8 mouse cellular contexts compared by ENCODE assay signal in genomic region chr7:118297613-118298012, GRCm38 (mm10). TPM values are rescaled to one million over a fixed set of nuclear protein-coding genes. Genes with fewer than 3 reads are reported as not detected.
DNase-seq lines count a peak whose midpoint lies in the region; ATAC-seq and TF ChIP-seq lines count a peak whose summit lies in the region.

No protein-coding gene starts in this region.

- peak; percentile 87 for TF ChIP-seq CTCF in kidney, postnatal 0 days (IDR thresholded peaks at IDR 0.05; ENCODE audit: low read depth)

- 2% methylated on average over 13 of the region's 13 CpGs for WGBS in embryonic facial prominence, embryonic 14.5 days
- WGBS in heart, embryonic 13.5 days = 3% methylated on average over 13 of the region's 13 CpGs
- 1% methylated on average over 13 of the region's 13 CpGs for WGBS in kidney, postnatal 0 days
- WGBS in liver, embryonic 12.5 days (ENCODE audit: insufficient replicate concordance) = 7% methylated on average over 13 of the region's 13 CpGs
- WGBS in neural tube, embryonic 11.5 days = 3% methylated on average over 13 of the region's 13 CpGs
- WGBS in stomach, embryonic 16.5 days = 4% methylated on average over 13 of the region's 13 CpGs

- no peak overlapping the region for H3K27ac ChIP-seq in embryonic facial prominence, embryonic 14.5 days (replicated peaks; ENCODE audit: low read depth, low read length)
- H3K27ac ChIP-seq in heart, embryonic 13.5 days (replicated peaks) = no peak overlapping the region
- no peak overlapping the region for H3K27ac ChIP-seq in kidney, postnatal 0 days
- H3K27ac ChIP-seq in liver, embryonic 12.5 days = no peak overlapping the region
- H3K27ac ChIP-seq in neural tube, embryonic 11.5 days (ENCODE audit: low read depth, low read length) = no peak overlapping the region
- no peak overlapping the region for H3K27ac ChIP-seq in stomach, embryonic 16.5 days (ENCODE audit: low read length)

- H3K4me3 ChIP-seq in embryonic facial prominence, embryonic 14.5 days (ENCODE audit: low read depth, low read length) = 0 out of 2 replicates have a peak overlapping the region, but pooled peaks have one; percentile 8
- no peak overlapping the region for H3K4me3 ChIP-seq in heart, embryonic 13.5 days
- H3K4me3 ChIP-seq in kidney, postnatal 0 days (replicated peaks; ENCODE audit: low read depth, low read length) = no peak overlapping the region
- H3K4me3 ChIP-seq in liver, embryonic 12.5 days = no peak overlapping the region
- H3K4me3 ChIP-seq in neural tube, embryonic 11.5 days (ENCODE audit: low read depth, low read length) = no peak overlapping the region
- peak overlapping the region; percentile 10; the same call in 1 of the 2 replicates for H3K4me3 ChIP-seq in stomach, embryonic 16.5 days (replicated peaks; ENCODE audit: low read length)

- no peak overlapping the region for H3K9ac ChIP-seq in embryonic facial prominence, embryonic 14.5 days (ENCODE audit: low read depth, low read length)
- no peak overlapping the region for H3K9ac ChIP-seq in heart, embryonic 13.5 days
- H3K9ac ChIP-seq in kidney, postnatal 0 days (ENCODE audit: low read depth, low read length) = no peak overlapping the region
- H3K9ac ChIP-seq in liver, embryonic 12.5 days = no peak overlapping the region
- H3K9ac ChIP-seq in neural tube, embryonic 11.5 days (ENCODE audit: low read length) = no peak overlapping the region
- no peak overlapping the region for H3K9ac ChIP-seq in stomach, embryonic 16.5 days (ENCODE audit: low read length)

- ATAC-seq in embryonic facial prominence, embryonic 14.5 days (ENCODE audit: low read depth) = peak; percentile 80
- no peak for ATAC-seq in heart, embryonic 13.5 days (ENCODE audit: extremely low read depth, insufficient number of reproducible peaks, low FRiP score, low TSS enrichment)
- ATAC-seq in kidney, postnatal 0 days (replicated peaks; ENCODE audit: low FRiP score, low read depth) = 0 out of 2 replicates have a peak, but pooled peaks have one; percentile 62
- 0 out of 2 replicates have a peak, but pooled peaks have one; percentile 59 for ATAC-seq in liver, embryonic 12.5 days
- ATAC-seq in neural tube, embryonic 11.5 days (ENCODE audit: insufficient read depth, low FRiP score, low TSS enrichment) = peak; percentile 77; the same call in 1 of the 2 replicates
- ATAC-seq in stomach, embryonic 16.5 days (ENCODE audit: insufficient read depth, low FRiP score) = no peak

- H3K27me3 ChIP-seq in embryonic facial prominence, embryonic 14.5 days (replicated peaks; ENCODE audit: control insufficient read depth, insufficient read depth, low read length) = no peaks in the 10 kb centered on the region
- 0 out of 2 replicates have a peak, but pooled peaks cover 3% of the 10 kb centered on the region for H3K27me3 ChIP-seq in heart, embryonic 13.5 days (replicated peaks)
- no peaks in the 10 kb centered on the region for H3K27me3 ChIP-seq in kidney, postnatal 0 days (ENCODE audit: insufficient read depth, low read length)
- no peaks in the 10 kb centered on the region for H3K27me3 ChIP-seq in liver, embryonic 12.5 days (replicated peaks)
- no peaks in the 10 kb centered on the region for H3K27me3 ChIP-seq in neural tube, embryonic 11.5 days (ENCODE audit: control insufficient read depth, insufficient read depth, low read length)
- no peaks in the 10 kb centered on the region for H3K27me3 ChIP-seq in stomach, embryonic 16.5 days (ENCODE audit: control insufficient read depth, insufficient read depth, low read length)

- peaks cover 10% of the 10 kb centered on the region; the same call in 1 of the 2 replicates for H3K9me3 ChIP-seq in embryonic facial prominence, embryonic 14.5 days (ENCODE audit: control insufficient read depth, low read length)
- H3K9me3 ChIP-seq in heart, embryonic 13.5 days = peaks cover 10% of the 10 kb centered on the region; the same call in 1 of the 2 replicates
- H3K9me3 ChIP-seq in kidney, postnatal 0 days (replicated peaks; ENCODE audit: low read length) = no peaks in the 10 kb centered on the region
- H3K9me3 ChIP-seq in liver, embryonic 12.5 days (replicated peaks) = 0 out of 2 replicates have a peak, but pooled peaks cover 4% of the 10 kb centered on the region
- H3K9me3 ChIP-seq in neural tube, embryonic 11.5 days (ENCODE audit: control insufficient read depth, low read length) = no peaks in the 10 kb centered on the region
- no peaks in the 10 kb centered on the region; the same call in 1 of the 2 replicates for H3K9me3 ChIP-seq in stomach, embryonic 16.5 days (replicated peaks; ENCODE audit: control insufficient read depth, low read length)

- peak; percentile 84 for DNase-seq in 3T3-L1 (ENCODE audit: low read depth, low spot score)
- DNase-seq in adrenal gland, postnatal 14 days = peak; percentile 89
- DNase-seq in embryonic facial prominence, embryonic 14.5 days (ENCODE audit: low spot score) = peak; percentile 92
- peak; percentile 90 for DNase-seq in kidney, postnatal 0 days (ENCODE audit: low spot score)
- peak; percentile 89 for DNase-seq in neural tube, embryonic 11.5 days (ENCODE audit: low spot score)

- no peaks in the 10 kb centered on the region for H3K4me1 ChIP-seq in embryonic facial prominence, embryonic 14.5 days (ENCODE audit: control insufficient read depth, insufficient read depth, low read length)
- H3K4me1 ChIP-seq in heart, embryonic 13.5 days = no peaks in the 10 kb centered on the region
- H3K4me1 ChIP-seq in kidney, postnatal 0 days (replicated peaks; ENCODE audit: insufficient read depth, low read length) = no peaks in the 10 kb centered on the region
- H3K4me1 ChIP-seq in liver, embryonic 12.5 days = no peaks in the 10 kb centered on the region
- H3K4me1 ChIP-seq in neural tube, embryonic 11.5 days (ENCODE audit: control insufficient read depth, insufficient read depth, low read length) = no peaks in the 10 kb centered on the region
- H3K4me1 ChIP-seq in stomach, embryonic 16.5 days (ENCODE audit: control insufficient read depth, insufficient read depth, low read length) = no peaks in the 10 kb centered on the region

- no peaks in the 10 kb centered on the region for H3K36me3 ChIP-seq in embryonic facial prominence, embryonic 14.5 days (ENCODE audit: control insufficient read depth, insufficient read depth, low read length)
- no peaks in the 10 kb centered on the region for H3K36me3 ChIP-seq in heart, embryonic 13.5 days
- no peaks in the 10 kb centered on the region for H3K36me3 ChIP-seq in kidney, postnatal 0 days (ENCODE audit: insufficient read depth, low read length)
- no peaks in the 10 kb centered on the region for H3K36me3 ChIP-seq in liver, embryonic 12.5 days
- H3K36me3 ChIP-seq in neural tube, embryonic 11.5 days (ENCODE audit: control insufficient read depth, insufficient read depth, low read length) = no peaks in the 10 kb centered on the region
- no peaks in the 10 kb centered on the region for H3K36me3 ChIP-seq in stomach, embryonic 16.5 days (ENCODE audit: control insufficient read depth, insufficient read depth, low read length)

- peak overlapping the region; percentile 43 for H3K4me2 ChIP-seq in embryonic facial prominence, embryonic 14.5 days (ENCODE audit: low read depth, low read length)
- peak overlapping the region; percentile 51 for H3K4me2 ChIP-seq in heart, embryonic 13.5 days
- H3K4me2 ChIP-seq in kidney, postnatal 0 days (ENCODE audit: low read length) = peak overlapping the region; percentile 11; the same call in 1 of the 2 replicates
- 0 out of 2 replicates have a peak overlapping the region, but pooled peaks have one; percentile 17 for H3K4me2 ChIP-seq in liver, embryonic 12.5 days
- H3K4me2 ChIP-seq in neural tube, embryonic 11.5 days (ENCODE audit: low read depth) = peak overlapping the region; percentile 1; the same call in 1 of the 2 replicates
- peak overlapping the region; percentile 41; the same call in 1 of the 2 replicates for H3K4me2 ChIP-seq in stomach, embryonic 16.5 days (ENCODE audit: low read depth, low read length)

RNA-seq across cellular contexts. Expression of gene Smg1, which starts 54.1 kb away (rescaled TPM):
- 43.5 and 52.2 TPM in 2 replicates for total RNA-seq in adrenal gland, postnatal 14 days (2021)
- 20.0 and 20.7 TPM in 2 replicates for polyA plus RNA-seq in embryonic facial prominence, embryonic 14.5 days (2014; fragmentation: Nextera tagmentation; extraction: Ambion mirVana)
- polyA plus RNA-seq in heart, embryonic 13.5 days (2015; fragmentation: Nextera tagmentation; extraction: Ambion mirVana) = 9.3 and 10.1 TPM in 2 replicates
- 10.7 and 11.3 TPM in 2 replicates for polyA plus RNA-seq in kidney, postnatal 0 days (2015; fragmentation: Nextera tagmentation; extraction: Ambion mirVana)
- 10.3 and 10.8 TPM in 2 replicates for polyA plus RNA-seq in liver, embryonic 12.5 days (2016; fragmentation: Nextera tagmentation; extraction: Ambion mirVana)
- polyA plus RNA-seq in neural tube, embryonic 11.5 days (2014; fragmentation: Nextera tagmentation; extraction: Ambion mirVana) = 17.7 and 18.8 TPM in 2 replicates
- polyA plus RNA-seq in stomach, embryonic 16.5 days (2015; fragmentation: Nextera tagmentation; extraction: Ambion mirVana) = 10.6 and 14.2 TPM in 2 replicates

Comparison
In these comparisons a context has a peak if more than half of its experiments do, and no peak if none do; other contexts are left out.
1. ATAC-seq: peak in embryonic facial prominence, embryonic 14.5 days (single experiment), kidney, postnatal 0 days (single experiment), liver, embryonic 12.5 days (single experiment) and neural tube, embryonic 11.5 days (single experiment); none in heart, embryonic 13.5 days (single experiment) and stomach, embryonic 16.5 days (single experiment).
2. H3K4me2 ChIP-seq: peak in every context shown above with its lines; median percentile 51 in heart, embryonic 13.5 days; 43 in embryonic facial prominence, embryonic 14.5 days; 41 in stomach, embryonic 16.5 days; 17 in liver, embryonic 12.5 days; 11 in kidney, postnatal 0 days; 1 in neural tube, embryonic 11.5 days.
3. H3K4me3 ChIP-seq: peak in embryonic facial prominence, embryonic 14.5 days (single experiment) and stomach, embryonic 16.5 days (single experiment); none in heart, embryonic 13.5 days (single experiment), kidney, postnatal 0 days (single experiment), liver, embryonic 12.5 days (single experiment) and neural tube, embryonic 11.5 days (single experiment).
4. Peak in every context shown above with its lines, with median percentiles within 50 percentile points of each other: DNase-seq.